Mouse (Mus musculus) megakaryocyte, embryonic 14.5 days (primary cell): Measurements from ENCODE around the gene Sox6.

ENCODE experiments used
- FLI1 ChIP-seq: IDR thresholded peaks from 2 replicates; pipeline ENCODE4 v1.6.1; 2012; ENCODE audit warnings: low read length, inconsistent platforms, mixed read lengths
- GATA1 ChIP-seq: IDR thresholded peaks from 3 replicates; pipeline ENCODE4 v1.6.1; 2012; ENCODE audit warnings: mixed read lengths, low read length, inconsistent platforms, borderline replicate concordance

DNA sequence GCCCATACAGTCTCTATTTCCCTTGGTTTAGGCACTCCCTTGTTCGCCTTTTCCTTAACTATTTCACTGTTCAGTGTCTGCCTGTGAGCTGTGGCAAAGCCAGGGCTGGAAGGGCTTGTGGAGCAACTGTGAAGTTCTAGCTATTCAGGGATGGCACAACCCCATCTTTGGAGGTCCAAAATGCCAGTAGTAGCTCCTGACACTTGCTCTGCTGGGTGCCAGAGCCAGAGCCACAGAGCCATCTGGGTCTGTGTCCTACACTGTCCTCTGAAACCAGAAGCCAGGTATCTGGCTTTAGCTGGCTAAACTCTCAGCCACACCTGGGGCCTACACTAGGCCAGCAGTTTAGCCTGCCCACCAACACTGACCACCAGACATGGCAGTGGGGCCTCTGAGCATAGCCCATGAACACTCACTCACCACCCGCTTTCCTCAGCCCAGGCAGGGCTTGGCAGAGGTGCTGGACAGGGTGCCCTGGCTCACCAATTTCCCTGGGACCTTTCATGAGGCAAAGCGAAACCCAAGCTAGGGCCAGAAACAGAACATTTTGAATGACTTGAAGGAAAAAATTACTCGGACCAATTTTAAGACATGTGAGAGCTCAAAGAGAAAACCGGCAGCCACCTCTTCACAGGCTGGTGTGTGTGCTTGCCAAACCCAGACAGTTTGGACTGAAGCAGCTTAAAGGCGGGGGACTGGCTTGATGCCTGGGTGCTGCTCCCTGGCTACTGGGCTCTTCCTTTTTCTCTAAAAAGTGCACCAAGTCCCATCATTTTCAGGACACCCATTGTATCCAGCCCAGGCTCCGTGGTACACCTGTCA, 612.2 kb downstream of the Sox6 start:
- TF ChIP-seq GATA1 (no peak), FLI1 (no peak)
